Mouse (Mus musculus): ENCODE measurements around the gene Hsd3b1.
"Not testable (repeated sequence)": the region's sequence is repeated elsewhere in the genome, so short reads cannot be mapped to it uniquely, and the experiment has no call there.

Gene Hsd3b1

DNA sequence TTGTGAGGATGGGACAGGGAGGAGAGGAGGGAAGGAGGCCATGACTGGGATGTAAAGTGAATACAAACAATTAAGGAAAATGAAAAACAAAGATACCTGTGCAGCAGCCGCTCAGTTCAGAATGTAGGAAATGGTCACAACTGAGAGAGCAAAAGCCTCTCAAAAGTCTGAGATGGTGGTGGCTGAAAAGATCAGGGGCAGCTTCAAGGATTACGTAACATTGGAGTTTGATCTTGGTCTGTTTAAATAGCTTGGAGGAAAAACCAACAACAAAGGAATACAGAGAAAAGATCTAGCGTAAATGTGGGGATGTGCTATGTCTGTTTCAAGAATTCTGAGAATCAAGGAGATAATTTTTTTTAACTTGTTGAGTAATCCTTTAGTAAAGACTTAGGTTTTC, at the start of gene Hsd3b1:
Gene Hsd3b1, minus strand, starts transcription at position 219 of the 400 bp plus-strand sequence.
- no peak for DNase-seq (ENCODE audit: low spot score in 2 of 2)

DNA sequence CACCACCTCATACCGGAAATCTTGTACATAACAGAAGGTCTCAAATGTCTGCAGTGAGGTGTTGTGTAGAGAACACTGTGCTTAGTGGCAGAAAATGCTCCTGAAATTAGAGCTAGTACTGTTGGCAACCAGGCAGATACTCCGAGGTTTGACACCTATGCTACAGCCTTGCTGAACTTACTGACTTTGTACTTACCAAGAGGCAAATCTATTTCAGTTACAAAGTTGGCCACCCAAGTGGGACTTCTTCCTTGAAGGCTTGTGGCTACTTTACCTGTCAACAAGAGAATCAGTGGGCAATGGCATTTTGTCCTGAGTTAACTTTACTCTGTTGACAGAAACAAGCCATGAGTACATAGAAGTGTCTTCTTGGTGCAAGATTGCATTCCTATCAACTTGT, 38.0 kb upstream of the Hsd3b1 start:
- no peak for DNase-seq (ENCODE audit: low spot score in 2 of 2)

DNA sequence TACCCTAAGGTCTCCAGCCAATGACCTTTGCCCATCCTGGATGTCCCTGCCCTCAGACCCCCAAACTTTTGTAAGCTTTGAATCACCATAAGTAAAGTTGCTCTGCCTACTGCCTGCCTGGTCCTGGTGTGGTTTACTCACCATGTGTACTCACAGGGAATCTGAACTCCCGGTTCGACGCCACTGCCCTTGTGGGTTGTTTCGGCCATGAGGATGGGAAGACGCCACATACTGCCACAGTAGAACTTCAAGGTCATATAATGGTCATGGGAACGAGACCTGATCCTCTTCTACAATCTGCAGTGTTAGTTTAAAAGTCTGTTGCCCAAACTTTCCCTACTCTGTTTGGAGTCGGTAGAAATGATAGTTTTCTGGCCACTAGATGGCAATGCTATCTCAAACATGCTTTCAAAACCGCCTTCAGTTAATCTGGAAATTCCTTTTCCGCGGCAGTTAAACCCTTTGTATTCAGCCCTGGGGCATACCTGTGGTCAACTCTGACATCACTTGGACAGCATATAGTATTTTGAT, 35.5 kb upstream of the Hsd3b1 start:
- no peak for DNase-seq (ENCODE audit: low spot score in 2 of 2)

DNA sequence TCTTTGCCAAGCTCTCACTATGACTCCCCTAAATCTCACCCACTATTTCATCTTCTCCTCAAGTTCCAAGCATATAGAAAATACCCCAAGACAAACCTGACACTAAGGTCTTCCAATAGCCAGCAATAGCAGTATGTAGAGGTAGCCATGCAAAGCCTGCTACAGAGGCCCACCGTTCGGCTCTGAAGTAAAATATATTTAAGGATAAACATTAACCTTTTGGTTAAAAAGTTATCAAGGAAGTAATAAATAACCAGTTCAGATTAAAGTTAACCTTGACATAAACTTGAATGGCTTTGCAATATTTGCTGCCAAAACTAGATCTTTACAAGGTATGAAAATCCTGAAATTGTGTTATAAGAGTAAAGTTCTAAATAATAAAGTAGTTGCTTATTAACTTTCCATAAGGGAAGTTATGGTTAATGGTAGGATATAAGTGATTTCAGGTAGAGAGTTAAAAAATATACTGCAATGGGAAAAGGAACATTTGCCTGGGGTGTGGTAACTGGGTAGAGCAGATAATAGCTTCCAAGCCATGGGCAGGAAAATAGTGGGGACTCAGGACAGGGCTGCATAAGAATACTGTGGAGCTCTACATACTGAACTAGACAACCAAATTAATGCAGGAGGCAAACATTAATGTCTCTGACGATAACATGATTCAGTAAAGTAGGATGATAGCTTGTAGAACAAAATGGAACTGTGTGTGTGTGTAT, 33.6 kb upstream of the Hsd3b1 start, which contains the start of gene Hao2:
Gene Hao2, minus strand, starts transcription at position 183 of the 716 bp plus-strand sequence.
- DNase-seq (ENCODE audit: low spot score in 2 of 2), result no peak

DNA sequence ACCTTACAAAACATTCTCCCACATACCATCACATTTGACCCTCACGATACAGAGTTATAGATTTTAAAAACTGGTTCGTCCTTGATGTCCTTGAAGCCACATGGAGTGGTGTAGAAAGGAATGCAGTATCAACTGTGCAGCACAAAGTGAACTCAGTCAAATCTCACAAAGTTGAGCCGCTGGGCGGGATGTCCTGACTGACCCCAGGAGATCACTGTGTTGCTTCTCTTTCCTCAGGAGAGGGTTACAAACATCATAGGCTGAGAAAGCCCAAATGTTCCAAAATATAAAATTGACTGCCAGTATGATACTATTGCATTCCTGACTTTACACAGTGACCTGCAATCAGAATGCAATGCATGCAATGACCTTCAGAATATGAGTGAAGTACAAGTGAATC, 30.8 kb upstream of the Hsd3b1 start:
- no peak for DNase-seq (ENCODE audit: low spot score in 2 of 2)

DNA sequence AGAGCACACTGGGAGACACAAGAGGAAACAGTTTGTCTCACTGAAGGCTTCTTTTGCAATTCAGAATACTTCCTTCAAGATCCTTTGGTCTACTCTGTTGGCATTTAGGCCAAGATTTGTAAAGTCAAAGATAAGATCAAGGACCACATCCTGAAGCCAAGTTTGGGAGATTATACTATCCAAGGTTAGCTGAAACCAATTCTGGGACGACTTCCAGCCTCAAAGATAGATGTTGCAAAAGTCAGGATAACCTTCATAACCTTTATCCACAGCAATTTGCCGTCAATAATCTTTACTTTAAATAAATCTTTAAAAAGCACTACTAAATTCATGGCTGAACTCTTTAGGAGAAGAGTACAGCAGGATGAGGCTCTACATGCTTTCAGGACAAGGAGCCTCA, 28.6 kb upstream of the Hsd3b1 start:
- DNase-seq (ENCODE audit: low spot score in 2 of 2), result no peak

DNA sequence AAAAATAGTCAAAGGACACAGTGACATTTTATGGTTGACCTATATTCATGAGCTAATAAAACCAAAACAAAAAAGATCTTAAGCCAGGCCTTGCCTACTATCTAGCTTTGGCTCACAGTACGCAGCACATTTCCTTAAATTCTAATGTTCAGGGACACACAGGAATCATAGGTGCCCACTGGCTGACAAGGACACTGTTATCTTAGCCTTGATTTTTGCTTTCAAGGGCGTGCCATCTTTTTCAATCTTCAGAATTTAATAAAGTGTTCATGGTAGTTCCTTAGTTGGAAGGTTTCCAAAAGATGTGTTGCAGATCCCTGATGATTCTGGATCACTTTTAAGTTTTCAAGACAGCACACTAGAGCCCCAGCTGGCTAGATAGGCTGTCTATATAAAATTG, 21.2 kb upstream of the Hsd3b1 start:
- DNase-seq (ENCODE audit: low spot score in 2 of 2), result no peak

DNA sequence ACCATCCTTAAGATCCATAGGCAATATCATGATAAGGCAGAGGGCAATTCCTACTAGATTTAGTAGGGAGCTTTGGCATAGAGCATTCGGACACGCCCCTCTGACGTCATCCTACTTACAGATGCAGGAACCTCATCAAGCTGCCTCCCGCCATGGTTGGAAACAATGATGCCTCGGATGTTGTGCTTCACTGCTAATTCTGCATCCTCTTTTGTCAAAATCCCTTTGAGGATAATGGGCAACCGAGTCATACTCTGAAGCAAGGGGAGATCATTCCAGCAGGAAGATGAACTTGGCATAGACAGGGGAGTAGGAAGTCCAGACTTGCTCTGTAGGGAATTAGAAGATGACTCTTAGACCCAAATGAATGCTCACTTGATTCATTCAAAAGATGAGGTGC, 20.6 kb upstream of the Hsd3b1 start:
- no peak for DNase-seq (ENCODE audit: low spot score in 2 of 2)

DNA sequence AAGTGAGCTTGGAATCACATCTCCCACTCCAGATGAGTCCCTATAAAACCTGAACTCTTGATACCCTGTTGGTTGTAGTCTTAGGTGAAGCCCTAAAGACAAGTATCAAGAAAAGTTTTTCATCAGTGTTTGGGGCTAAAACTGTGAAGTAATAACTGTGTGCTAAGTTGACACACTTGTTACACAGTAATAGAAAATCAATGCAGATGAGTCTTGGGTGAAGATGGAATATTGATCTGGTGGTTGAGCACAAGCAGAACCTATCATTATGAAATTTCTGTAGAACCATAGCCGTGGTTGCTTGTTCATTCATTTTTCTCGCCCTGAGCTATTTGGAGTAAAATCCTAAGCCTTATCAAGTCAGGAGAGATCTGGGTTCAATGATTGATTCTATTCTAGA, 8.6 kb upstream of the Hsd3b1 start:
- DNase-seq (ENCODE audit: low spot score in 2 of 2), result no peak

DNA sequence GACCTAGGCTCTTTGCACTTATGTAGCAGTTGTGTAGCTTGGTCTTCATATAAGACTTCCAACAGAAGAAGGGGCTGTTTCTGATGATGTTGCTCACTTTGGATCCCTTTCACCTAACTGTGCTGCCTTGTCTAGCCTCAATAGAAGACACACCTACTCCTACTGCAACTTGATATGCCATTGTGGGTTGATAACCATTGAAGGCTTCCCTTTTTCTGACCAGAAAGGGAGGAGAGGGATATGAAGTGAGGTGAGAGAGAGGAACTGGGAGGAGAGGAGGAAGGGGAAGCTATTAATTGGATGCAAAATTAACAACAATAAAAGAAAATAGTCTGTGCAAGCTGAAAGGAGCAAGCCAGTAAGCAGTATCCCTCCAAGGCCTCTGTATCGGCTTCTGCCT, 3.2 kb upstream of the Hsd3b1 start:
- no peak for DNase-seq (ENCODE audit: low spot score in 2 of 2)

DNA sequence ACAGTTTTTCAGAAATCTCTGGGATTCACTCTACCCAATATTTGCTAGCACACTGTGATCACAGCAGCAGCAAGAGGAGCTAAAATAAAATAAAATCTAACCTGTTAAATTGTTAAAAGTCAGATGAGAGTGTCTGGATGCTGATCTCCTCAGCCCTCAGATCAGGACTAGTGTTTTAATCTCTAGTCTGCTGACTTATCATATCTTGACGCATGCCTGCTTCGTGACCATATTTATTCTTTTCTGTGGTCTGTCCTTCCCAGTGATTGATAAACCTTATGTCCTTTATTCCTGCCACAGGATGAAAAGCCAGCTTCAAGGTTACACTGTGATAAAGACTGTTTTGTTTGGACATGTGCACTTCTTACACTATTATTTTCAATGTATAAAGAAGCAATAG, 1.5 kb downstream of the Hsd3b1 start:
- DNase-seq (ENCODE audit: low spot score in 2 of 2), result no peak

DNA sequence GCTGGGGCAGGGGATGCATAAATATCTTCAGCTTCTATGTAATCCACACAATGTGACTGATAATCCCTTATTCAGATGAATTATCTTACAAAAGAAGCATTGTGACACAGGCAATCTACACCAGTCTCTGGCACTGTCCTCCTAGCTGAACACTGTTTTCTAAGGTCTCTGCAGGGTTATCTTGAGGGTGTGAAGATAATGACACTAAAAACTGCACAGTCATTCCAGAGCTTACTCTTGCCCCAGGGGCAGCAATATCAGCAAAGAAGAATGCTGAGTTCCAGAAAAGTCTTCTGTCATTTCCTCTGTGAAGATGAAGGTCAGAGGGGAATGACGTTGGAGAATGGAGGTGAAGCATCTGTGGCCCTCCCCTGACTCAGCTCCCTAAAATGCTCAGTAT, 2.7 kb downstream of the Hsd3b1 start:
- DNase-seq (ENCODE audit: low spot score in 2 of 2), result no peak

DNA sequence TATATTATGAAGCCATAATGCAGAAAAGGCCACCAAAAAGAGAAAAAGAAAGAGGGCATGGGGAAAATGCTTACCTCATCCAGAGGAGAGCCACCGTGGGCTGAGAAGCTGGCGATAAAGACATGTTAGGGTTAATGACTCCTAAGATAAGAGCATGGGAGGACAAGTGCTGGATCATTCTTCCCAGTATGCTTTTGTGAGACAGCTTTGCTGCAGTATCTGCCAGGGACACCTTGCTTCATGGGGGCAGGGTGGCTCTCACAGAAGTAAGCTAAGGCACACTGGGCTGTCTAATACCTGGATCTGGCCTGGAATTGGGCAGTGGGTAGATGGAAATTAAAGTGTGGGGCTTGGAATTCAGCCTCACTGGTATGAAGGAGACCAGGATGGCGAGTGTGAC, 4.4 kb downstream of the Hsd3b1 start:
- DNase-seq (ENCODE audit: low spot score in 2 of 2), result no peak

DNA sequence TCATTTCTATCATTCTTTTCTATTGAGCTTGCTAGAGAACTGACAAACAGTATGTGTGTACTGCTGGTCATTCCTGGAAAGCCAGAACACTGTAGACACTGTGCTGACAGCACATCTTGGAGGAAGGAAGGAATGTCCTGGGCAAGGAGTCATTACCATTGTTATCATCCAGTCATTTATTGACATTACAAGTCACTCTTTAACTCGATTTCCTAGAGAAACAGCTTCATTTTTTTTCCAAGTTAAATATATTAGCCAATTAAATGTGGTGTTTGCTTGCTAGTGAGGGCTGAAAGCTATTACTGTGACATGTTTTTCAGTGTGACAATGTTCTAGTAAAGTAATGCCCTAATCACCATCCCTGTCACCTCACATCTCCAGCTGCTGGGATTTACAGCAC, 5.9 kb downstream of the Hsd3b1 start:
- no peak for DNase-seq (ENCODE audit: low spot score in 2 of 2)

DNA sequence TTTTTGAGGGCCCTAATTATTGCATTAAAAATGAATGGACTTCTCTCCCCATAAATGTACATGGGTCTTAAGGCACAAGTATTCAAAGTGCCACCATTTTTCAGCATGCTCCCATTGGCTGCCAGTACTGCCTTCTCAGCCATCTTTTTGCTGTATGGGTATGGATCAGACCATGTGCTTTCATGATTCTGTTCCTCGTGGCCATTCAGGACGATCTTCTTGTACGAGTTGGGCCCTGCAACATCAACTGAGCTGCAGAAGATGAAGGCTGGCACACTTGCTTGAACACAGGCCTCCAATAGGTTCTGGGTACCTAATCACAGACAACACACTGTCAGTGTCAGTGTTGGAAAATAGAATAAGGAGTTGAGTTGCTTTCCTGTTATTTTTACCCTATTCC, 6.5 kb downstream of the Hsd3b1 start:
- no peak for DNase-seq (ENCODE audit: low spot score in 2 of 2)

DNA sequence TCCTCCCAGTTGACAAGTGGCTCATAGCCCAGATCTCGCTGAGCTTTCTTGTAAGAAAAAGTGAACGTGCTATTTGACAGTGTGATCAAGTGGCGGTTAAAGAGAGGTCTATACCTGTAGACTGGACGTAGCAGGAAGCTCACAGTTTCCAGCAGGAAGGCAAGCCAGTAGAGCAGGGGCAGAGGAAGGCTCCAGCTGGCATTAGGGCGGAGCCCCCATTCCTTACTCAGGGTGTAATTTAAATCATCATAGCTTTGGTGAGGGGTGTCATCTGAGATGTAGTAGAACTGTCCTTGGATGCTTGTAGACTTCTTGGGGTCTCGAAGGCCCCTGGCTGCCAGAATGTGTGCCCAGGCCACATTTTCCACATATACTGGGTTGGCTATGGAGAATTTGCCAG, 7.0 kb downstream of the Hsd3b1 start:
- DNase-seq (ENCODE audit: low spot score in 2 of 2), result no peak

DNA sequence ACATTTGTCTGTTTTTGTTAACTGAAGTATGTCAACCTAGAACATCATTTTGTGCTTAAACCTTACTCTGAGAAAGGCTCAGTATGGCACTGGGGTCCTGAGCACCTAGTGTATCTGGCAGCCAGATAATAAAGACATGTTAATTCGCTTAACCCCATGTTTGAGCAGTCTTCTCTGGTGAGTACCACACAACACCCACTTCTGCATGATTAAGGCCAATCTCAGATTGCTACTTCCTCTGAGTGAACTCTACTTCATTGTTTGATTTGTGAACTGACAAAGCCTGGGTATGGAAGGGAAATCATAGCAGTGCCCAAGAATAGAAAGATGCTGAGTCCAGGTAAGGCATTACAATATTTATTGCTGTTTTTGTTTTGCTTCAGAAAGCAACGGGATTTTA, 7.7 kb downstream of the Hsd3b1 start:
- no peak for DNase-seq (ENCODE audit: low spot score in 2 of 2)

DNA sequence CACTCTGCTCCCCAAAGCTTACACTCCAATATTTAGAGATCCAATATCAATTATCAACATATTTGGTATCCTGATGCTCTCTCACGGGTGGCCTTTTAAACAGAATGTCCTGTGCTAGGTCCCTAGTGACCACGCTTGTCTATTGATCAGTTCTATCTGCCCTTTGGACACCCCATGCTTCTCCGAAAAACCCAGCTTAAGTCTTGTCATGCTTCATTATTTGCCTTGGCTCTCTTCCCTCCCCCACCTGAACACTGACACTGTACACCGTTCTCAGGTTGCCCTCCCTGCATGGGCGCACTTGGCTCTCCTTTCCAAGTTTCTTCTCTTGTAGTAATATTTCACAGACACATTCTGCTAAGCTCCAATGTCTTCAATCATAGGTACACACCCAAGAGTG, 9.3 kb downstream of the Hsd3b1 start:
- no peak for DNase-seq (ENCODE audit: low spot score in 2 of 2)

DNA sequence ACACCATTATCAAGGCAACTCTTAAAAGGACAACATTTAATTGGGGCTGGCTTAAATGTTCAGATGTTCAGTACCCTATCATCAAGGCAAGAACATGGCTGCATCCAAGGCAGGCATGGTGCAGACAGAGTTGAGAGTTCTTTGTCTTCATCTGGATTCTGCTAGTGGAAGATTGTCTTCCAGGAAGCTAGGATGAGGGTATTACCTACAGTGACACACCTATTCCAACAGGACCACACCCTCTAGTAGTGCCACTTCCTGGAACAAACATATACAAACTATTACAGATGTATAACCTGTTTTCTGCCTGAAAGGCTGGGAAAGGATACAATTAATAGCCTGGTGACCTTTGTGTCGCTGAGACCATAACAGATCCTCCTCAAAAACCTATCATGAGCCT, 10.7 kb downstream of the Hsd3b1 start:
- no peak for DNase-seq (ENCODE audit: low spot score in 2 of 2)

DNA sequence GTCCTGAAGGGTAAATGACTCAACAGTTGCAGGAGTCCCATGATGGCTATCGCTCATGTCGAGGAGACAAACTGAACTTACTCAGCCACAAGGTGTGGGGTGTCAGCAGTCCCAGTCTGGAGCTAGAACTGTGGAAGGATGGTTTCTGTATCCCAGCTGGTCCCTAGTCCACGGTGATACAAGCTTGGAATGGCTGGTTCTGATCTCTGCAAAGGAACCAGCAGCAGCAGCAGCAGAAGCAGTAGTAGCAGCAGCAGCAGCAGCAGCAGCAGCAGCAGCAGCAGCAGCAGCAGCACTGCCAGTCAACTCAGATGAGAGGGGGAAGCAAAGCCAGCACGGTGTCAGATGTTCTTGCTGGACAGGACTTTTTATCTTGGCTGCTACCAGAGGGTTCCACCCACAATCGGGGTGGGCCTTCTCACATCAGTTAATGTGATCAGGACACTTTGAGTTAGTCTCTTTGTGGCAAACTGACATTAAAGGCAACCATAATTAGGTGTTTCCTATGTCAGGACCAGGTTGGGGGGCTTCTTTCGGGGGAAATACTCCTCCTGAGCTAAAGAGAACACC, 45.4 kb downstream of the Hsd3b1 start, which contains the start of gene Hsd3b6:
Gene Hsd3b6, minus strand, starts transcription at position 343 of the 570 bp plus-strand sequence.
- no peak for DNase-seq (ENCODE audit: low spot score in 2 of 2)

DNA sequence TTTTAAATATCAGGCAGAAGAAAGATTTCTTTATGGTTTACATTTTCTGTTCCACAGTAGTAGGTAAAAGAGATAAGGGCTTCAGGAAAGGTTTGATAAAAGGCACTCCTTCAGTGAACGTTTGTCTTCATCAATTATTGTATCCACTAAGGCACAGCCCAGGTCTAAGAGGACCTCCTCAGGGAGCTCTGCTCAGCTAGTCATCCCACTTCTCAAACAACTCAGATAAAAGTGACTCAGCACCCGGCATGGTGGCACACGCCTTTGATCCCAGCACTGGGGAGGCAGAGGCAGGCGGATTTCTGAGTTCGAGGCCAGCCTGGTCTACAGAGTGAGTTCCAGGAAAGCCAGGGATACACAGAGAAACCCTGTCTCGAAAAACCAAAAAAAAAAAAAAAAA, 46.9 kb downstream of the Hsd3b1 start:
- DNase-seq (ENCODE audit: low spot score in 2 of 2), result not testable (repeated sequence)

DNA sequence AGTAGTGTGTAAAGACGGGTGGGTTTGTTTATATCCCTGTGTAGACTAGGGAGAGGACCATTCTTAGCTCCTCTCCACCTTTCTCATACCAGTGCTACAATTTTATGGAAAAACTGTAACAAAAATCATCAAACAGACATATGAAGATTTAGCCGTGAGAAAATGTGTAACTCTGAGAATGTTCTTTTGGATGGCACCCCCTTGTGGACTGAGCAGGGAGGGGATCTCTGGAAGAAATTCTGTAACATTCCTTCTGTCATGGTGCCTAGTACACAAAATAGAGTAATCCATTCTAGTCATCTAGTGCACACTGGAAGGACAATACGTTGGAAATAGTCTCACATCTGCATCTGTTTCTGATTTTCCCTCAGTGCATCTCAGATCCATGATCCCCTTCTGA, 54.6 kb downstream of the Hsd3b1 start:
- DNase-seq (ENCODE audit: low spot score in 2 of 2), result not testable (repeated sequence)

All from spleen, postnatal 4 days (tissue).